Mouse (Mus musculus): Measurements from ENCODE around the gene Eps15l1. TPM values are rescaled to one million over a fixed set of nuclear protein-coding genes. Genes with fewer than 3 reads are reported as not detected.

Eps15l1 gene
- polyA plus RNA-seq, 1 experiment from 2014 or later: 64.1 TPM

DNA sequence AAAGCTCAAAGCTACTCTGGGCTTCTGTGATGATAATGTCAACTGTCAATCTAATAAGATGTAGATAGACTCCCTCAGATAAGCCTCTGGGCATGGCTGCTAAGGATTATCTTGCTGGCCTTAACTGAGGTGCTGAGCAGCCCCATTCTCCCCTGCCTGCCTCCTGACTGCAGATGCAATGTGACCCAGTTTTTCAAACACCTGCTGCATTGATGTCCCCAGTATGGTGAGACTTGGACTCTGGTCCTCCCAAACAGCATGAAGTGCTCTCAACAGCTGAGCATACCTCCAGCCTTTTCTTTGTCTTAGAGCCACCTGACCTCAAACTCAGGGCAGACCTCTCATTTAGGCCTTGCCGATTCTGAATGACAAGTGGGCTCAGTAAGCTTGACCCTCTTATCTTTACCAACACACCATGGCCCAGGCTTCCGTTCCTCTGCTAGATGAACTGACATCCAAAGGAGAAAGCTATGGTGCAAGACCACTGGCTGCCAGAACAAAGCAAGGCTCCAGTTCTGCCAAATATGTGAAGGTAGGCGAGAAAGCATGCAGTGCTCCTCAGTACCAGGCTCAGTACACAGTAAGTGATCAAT is 108.2 kb downstream of the Eps15l1 start:
- ATAC-seq (replicated peaks; ENCODE audit: low FRiP score): no peak
- 82% methylated on average over 3 of the region's 3 CpGs for WGBS
- H3K4me1 ChIP-seq: peaks cover 10% of the 10 kb centered on the region; the same call in 1 of the 2 replicates
- no peaks in the 10 kb centered on the region for H3K9me3 ChIP-seq (replicated peaks)
- no peak overlapping the region for H3K4me2 ChIP-seq
- no peaks in the 10 kb centered on the region for H3K36me3 ChIP-seq
- no peaks in the 10 kb centered on the region for H3K27me3 ChIP-seq
- no peak overlapping the region for H3K4me3 ChIP-seq (replicated peaks)
- no peak overlapping the region for H3K9ac ChIP-seq
- H3K27ac ChIP-seq: no peak overlapping the region

- ATAC-seq (replicated peaks; ENCODE audit: low FRiP score): 0 out of 2 replicates have a peak, but pooled peaks have one; percentile 30
- Histone ChIP-seq H3K4me3 (replicated peaks) (no peak overlapping the region), H3K9ac (no peak overlapping the region), H3K36me3 (no peaks in the 10 kb centered on the region), H3K27me3 (no peaks in the 10 kb centered on the region), H3K4me2 (no peak overlapping the region), H3K27ac (no peak overlapping the region), H3K4me1 (peaks cover 6% of the 10 kb centered on the region; the same call in 1 of the 2 replicates), H3K9me3 (replicated peaks) (no peaks in the 10 kb centered on the region)
- 53% methylated on average over 8 of the region's 8 CpGs for WGBS
Measured at GRCm38 (mm10) chr8:72310849-72311506, 110.3 kb downstream of the Eps15l1 start.

DNA sequence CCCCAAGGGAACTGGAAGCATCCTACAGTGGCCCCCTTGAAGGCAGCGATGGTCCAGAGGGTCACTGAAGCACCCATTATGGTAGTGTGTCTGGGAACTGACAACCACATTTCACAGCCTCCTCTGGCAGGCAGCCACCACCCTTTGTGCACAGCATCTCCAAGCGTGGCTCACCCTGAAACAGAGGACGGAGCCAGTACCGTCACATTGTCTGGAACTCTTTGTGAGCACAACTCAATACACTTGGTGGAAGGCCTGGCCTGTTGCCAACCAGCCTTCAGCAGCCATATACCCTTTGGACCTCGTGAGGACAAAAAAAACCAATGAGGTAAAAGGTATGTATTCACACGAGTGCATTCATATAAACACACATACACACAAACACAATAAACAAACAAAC is 113.0 kb downstream of the Eps15l1 start:
- ATAC-seq (replicated peaks; ENCODE audit: low FRiP score): peak; percentile 55
- no peak overlapping the region for H3K4me3 ChIP-seq (replicated peaks)
- no peaks in the 10 kb centered on the region for H3K27me3 ChIP-seq
- H3K9ac ChIP-seq: no peak overlapping the region
- peaks cover 9% of the 10 kb centered on the region for H3K4me1 ChIP-seq
- WGBS: 66% methylated on average over 6 of the region's 6 CpGs
- H3K36me3 ChIP-seq: no peaks in the 10 kb centered on the region
- H3K4me2 ChIP-seq: no peak overlapping the region
- H3K27ac ChIP-seq: no peak overlapping the region
- no peaks in the 10 kb centered on the region for H3K9me3 ChIP-seq (replicated peaks)

DNA sequence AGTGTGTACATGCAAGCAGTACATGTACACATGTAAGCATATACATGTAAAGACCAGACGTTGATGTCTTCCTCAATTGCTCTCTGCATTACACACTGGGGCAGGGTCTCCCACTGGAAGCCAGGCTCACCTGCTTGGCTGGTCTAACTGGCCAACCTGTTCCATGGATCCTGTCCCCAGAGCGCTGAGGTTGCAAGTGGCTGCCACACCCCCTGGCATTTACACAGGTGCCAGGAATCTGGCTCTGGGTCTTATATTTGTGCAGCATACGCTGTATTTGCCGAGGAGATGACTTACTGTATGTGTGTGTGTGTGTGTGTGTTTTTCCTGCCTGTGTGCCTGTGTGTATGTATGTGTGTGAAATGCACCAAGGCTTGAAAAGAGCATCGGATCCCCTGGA is 114.3 kb downstream of the Eps15l1 start:
- H3K27me3 ChIP-seq: no peaks in the 10 kb centered on the region
- no peak overlapping the region for H3K4me3 ChIP-seq (replicated peaks)
- ATAC-seq (replicated peaks; ENCODE audit: low FRiP score): no peak
- no peak overlapping the region for H3K4me2 ChIP-seq
- peaks cover 16% of the 10 kb centered on the region for H3K4me1 ChIP-seq
- no peak overlapping the region for H3K27ac ChIP-seq
- H3K9me3 ChIP-seq (replicated peaks): no peaks in the 10 kb centered on the region
- no peak overlapping the region for H3K9ac ChIP-seq
- H3K36me3 ChIP-seq: no peaks in the 10 kb centered on the region
- WGBS: 78% methylated on average over 5 of the region's 5 CpGs

- no peak for ATAC-seq (replicated peaks; ENCODE audit: low FRiP score)
- no peaks in the 10 kb centered on the region for H3K36me3 ChIP-seq
- no peaks in the 10 kb centered on the region for H3K9me3 ChIP-seq (replicated peaks)
- 79% methylated on average over 16 of the region's 16 CpGs for WGBS
- H3K27ac ChIP-seq: no peak within 1 kb of the TSS
- H3K9ac ChIP-seq: no peak within 1 kb of the TSS
- no peak within 1 kb of the TSS for H3K4me2 ChIP-seq
- H3K4me1 ChIP-seq: peaks cover 14% of the 10 kb centered on the region
- H3K4me3 ChIP-seq (replicated peaks): no peak within 1 kb of the TSS
- H3K27me3 ChIP-seq: no peaks in the 10 kb centered on the region
Measured at GRCm38 (mm10) chr8:72305210-72305905, 115.9 kb downstream of the Eps15l1 start, which contains the start of gene Gm10282. Gene Gm10282, minus strand, starts transcription at chr8:72305260.

DNA sequence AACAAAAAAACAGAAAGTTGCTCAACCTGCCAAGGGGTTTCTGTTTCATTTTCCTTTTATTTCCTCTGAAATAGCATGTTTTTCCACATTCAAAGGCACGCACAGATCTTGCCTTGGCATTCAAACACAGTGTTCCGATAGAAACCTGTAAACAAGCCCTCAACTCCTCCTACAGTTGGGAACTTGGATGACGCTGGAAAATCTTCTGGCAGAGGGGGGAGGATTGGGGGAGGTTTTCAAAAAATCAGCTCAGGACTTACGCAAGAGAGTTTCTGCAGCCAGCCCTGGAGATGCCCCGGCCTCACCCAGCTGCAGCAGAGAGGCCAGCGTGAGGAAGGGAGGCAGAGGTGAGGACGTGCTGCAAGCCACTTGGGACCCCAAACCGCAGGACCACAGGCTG is 117.6 kb downstream of the Eps15l1 start:
- Histone ChIP-seq H3K4me2 (no peak overlapping the region), H3K4me1 (peaks cover 14% of the 10 kb centered on the region), H3K9ac (no peak overlapping the region), H3K4me3 (replicated peaks) (no peak overlapping the region), H3K27me3 (no peaks in the 10 kb centered on the region), H3K9me3 (replicated peaks) (no peaks in the 10 kb centered on the region), H3K27ac (no peak overlapping the region), H3K36me3 (no peaks in the 10 kb centered on the region)
- no peak for ATAC-seq (replicated peaks; ENCODE audit: low FRiP score)
- WGBS: 50% methylated on average over 8 of the region's 8 CpGs

- no peak overlapping the region; the same call in 1 of the 2 replicates for H3K4me2 ChIP-seq
- 66% methylated on average over 8 of the region's 8 CpGs for WGBS
- no peak for ATAC-seq (replicated peaks; ENCODE audit: low FRiP score)
Measured at GRCm38 (mm10) chr8:72302986-72303612, 118.2 kb downstream of the Eps15l1 start.

GRCm38 (mm10) chr8:72301497-72301896 is 119.8 kb downstream of the Eps15l1 start:
- H3K4me3 ChIP-seq (replicated peaks): no peak overlapping the region
- H3K27ac ChIP-seq: no peak overlapping the region
- no peak; the same call in 1 of the 2 replicates for ATAC-seq (replicated peaks; ENCODE audit: low FRiP score)
- H3K27me3 ChIP-seq: no peaks in the 10 kb centered on the region
- H3K36me3 ChIP-seq: no peaks in the 10 kb centered on the region
- peaks cover 14% of the 10 kb centered on the region for H3K4me1 ChIP-seq
- no peaks in the 10 kb centered on the region for H3K9me3 ChIP-seq (replicated peaks)
- no peak overlapping the region for H3K9ac ChIP-seq
- H3K4me2 ChIP-seq: no peak overlapping the region
- 53% methylated on average over 5 of the region's 5 CpGs for WGBS

More at GRCm38 (mm10) chr8:72302986-72303612, 118.2 kb downstream of the Eps15l1 start:
- Histone ChIP-seq H3K4me3 (replicated peaks) (no peak overlapping the region), H3K9me3 (replicated peaks) (no peaks in the 10 kb centered on the region), H3K9ac (no peak overlapping the region), H3K27ac (0 out of 2 replicates have a peak overlapping the region, but pooled peaks have one; percentile 4), H3K27me3 (no peaks in the 10 kb centered on the region), H3K4me1 (peaks cover 14% of the 10 kb centered on the region), H3K36me3 (no peaks in the 10 kb centered on the region)

- no peaks in the 10 kb centered on the region for H3K27me3 ChIP-seq
- 69% methylated on average over 9 of the region's 9 CpGs for WGBS
- no peak overlapping the region for H3K4me2 ChIP-seq
- no peak overlapping the region for H3K27ac ChIP-seq
- H3K36me3 ChIP-seq: no peaks in the 10 kb centered on the region
- H3K9me3 ChIP-seq (replicated peaks): no peaks in the 10 kb centered on the region
- H3K4me1 ChIP-seq: peaks cover 17% of the 10 kb centered on the region
- ATAC-seq (replicated peaks; ENCODE audit: low FRiP score): no peak; the same call in 1 of the 2 replicates
- H3K4me3 ChIP-seq (replicated peaks): no peak overlapping the region
- no peak overlapping the region for H3K9ac ChIP-seq
Measured at GRCm38 (mm10) chr8:72300654-72301400, 120.4 kb downstream of the Eps15l1 start.

DNA sequence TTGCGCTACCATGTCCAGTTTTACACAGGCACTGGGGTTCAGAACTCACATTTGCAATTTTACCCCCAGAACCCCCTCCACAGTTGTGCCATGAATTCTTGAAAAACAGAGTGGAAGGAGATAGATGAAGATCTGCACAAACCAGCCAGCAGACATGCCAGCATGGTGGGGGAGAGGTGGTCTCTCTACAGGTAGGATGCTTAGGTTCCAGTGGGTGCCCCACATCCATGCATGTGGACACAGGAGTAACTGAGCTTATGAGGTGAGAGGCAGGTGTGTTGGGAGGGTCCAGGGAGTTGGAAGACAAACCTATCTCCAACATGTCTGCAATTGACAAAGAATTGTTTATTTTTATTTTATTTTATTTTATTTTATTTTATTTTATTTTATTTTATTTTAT is 122.3 kb downstream of the Eps15l1 start:
- Histone ChIP-seq H3K27me3 (no peaks in the 10 kb centered on the region), H3K4me1 (peaks cover 26% of the 10 kb centered on the region), H3K4me2 (no peak overlapping the region), H3K36me3 (no peaks in the 10 kb centered on the region), H3K9me3 (replicated peaks) (no peaks in the 10 kb centered on the region), H3K27ac (no peak overlapping the region), H3K4me3 (replicated peaks) (no peak overlapping the region), H3K9ac (no peak overlapping the region)
- no peak for ATAC-seq (replicated peaks; ENCODE audit: low FRiP score)
- 85% methylated on average over 1 of the region's 1 CpGs for WGBS

DNA sequence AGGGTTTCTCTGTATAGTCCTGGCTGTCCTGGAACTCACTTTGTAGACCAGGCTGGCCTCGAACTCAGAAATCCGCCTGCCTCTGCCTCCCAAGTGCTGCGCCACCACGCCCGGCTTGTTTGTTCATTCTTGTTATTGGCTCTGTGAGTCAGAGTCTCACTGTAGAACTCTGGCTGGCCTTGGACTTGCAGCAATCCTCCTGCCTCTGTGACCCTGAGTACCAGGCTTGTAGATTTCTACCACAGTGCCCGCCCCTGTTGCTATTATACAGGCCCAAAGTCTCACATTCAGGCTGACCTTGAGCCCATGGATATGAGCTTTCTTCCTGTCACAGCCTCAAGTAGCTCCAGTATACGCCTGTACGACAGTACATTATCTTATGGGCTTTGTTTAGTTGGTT is 124.7 kb downstream of the Eps15l1 start:
- 90% methylated on average over 8 of the region's 8 CpGs for WGBS
- ATAC-seq (replicated peaks; ENCODE audit: low FRiP score): no peak
- no peak overlapping the region for H3K4me3 ChIP-seq (replicated peaks)

More for the DNA sequence above, 124.7 kb downstream of the Eps15l1 start:
- no peak overlapping the region for H3K4me2 ChIP-seq
- no peak overlapping the region for H3K9ac ChIP-seq
- H3K27me3 ChIP-seq: no peaks in the 10 kb centered on the region
- no peaks in the 10 kb centered on the region for H3K9me3 ChIP-seq (replicated peaks)
- no peak overlapping the region for H3K27ac ChIP-seq
- peaks cover 16% of the 10 kb centered on the region for H3K4me1 ChIP-seq
- no peaks in the 10 kb centered on the region for H3K36me3 ChIP-seq

Data from kidney, embryonic 15.5 days (tissue).